Mouse (Mus musculus): ENCODE data around the gene Atp6v1c2. TPM values are rescaled to one million over a fixed set of nuclear protein-coding genes. Genes with fewer than 3 reads are reported as not detected.

The Atp6v1c2 gene
- total RNA-seq (2014; fragmentation: Nextera tagmentation) (not detected in 2 replicates), total RNA-seq (2017) (not detected in 2 replicates)

DNA sequence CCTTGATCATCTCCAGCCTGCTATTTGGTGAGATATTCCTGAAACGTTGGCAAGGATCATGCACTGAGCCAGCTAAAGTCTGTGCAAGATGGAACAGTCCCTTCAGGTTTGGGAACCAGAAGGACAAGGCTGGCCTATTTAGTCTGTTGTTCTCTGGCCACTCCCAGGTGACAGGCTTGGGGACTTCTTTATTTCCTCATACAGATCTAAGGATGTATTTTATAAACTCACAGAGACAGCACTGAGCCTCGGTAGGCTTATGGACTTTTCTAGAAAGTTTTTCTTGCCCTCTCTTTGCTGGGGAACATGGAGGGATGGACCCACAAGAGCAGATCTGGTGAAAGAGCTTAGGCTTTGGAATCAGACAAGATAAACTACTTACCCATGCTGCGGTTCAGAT, at the start of gene Atp6v1c2:
TSS of gene Atp6v1c2 (minus strand) at position 101 of the 400 bp plus-strand sequence.
- no peak for ATAC-seq (replicated peaks; ENCODE audit: poor library complexity, severe bottlenecking)

DNA sequence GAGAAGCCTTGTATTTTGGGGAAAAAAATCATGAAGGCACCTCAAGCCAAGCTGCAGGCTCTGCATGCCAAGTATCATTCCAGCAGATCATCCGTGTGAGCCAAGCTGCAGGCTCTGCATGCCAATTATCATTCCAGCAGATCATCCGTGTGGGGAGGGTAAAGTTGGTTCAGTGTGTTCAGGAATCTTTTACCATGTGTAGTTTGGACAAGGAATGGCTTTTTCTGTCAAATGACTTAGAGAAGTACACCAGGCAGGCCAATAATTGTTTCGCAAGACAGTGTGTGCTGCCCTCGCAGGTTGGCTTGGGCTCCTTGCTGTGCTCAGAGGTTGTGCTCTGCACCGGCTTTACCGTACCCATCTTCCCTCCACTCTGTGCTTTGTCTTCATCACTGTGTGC, 47.4 kb upstream of the Atp6v1c2 start:
- ATAC-seq (replicated peaks; ENCODE audit: poor library complexity, severe bottlenecking), result no peak

- no peak for ATAC-seq (replicated peaks; ENCODE audit: poor library complexity, severe bottlenecking)
Measured at GRCm38 (mm10) chr12:17375243-17375642, 46.1 kb upstream of the Atp6v1c2 start.

- no peak for ATAC-seq (replicated peaks; ENCODE audit: poor library complexity, severe bottlenecking)
Measured at GRCm38 (mm10) chr12:17373470-17373975, 44.4 kb upstream of the Atp6v1c2 start.

GRCm38 (mm10) chr12:17372696-17373095, 43.5 kb upstream of the Atp6v1c2 start:
- peak; percentile 49; the same call in 1 of the 2 replicates for ATAC-seq (replicated peaks; ENCODE audit: poor library complexity, severe bottlenecking)

- ATAC-seq (replicated peaks; ENCODE audit: poor library complexity, severe bottlenecking), result no peak
Measured at GRCm38 (mm10) chr12:17371589-17372235, 42.6 kb upstream of the Atp6v1c2 start.

GRCm38 (mm10) chr12:17369551-17370325, 40.6 kb upstream of the Atp6v1c2 start:
- no peak for ATAC-seq (replicated peaks; ENCODE audit: poor library complexity, severe bottlenecking)

DNA sequence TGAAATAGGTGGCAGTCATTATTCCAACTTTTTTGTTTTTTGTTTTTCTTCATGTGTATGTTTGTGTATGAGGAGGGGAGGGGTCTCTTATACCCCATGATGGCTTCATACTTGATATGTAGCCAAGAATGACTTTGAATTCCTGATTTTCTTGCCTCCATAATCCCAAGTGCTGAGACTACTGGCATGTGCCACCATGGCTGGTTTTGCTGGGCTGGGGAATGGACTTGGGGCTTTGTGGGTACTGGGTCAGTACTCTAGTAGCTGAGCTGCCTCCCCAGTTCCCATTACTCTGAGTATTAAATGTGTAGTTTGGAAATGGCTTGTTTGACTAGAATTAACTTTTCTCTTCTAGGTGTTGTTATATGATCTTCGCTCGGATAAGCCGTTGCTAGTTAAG, 40.0 kb upstream of the Atp6v1c2 start:
- no peak for ATAC-seq (replicated peaks; ENCODE audit: poor library complexity, severe bottlenecking)

DNA sequence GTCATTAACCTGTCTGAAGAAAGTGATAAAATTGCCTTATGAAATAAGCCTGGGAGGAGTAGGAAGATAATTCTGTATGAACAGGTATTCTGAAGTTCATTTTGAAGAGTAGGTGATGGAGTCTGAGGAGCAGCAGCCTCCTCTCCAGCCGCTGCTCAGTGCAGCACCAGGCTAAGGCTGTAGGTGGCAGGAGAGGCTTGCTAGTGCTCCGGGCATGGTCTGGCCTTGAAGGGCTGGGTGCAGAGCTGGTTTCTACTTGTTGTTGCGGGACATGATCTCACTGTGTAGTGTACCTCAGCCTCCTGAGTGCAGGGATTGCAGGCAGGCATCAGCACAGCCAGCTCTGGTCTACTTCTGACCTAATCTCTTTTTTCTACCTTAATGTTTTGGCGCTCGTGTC, 37.8 kb upstream of the Atp6v1c2 start:
- peak; percentile 86 for ATAC-seq (replicated peaks; ENCODE audit: poor library complexity, severe bottlenecking)

GRCm38 (mm10) chr12:17362316-17362715, 33.2 kb upstream of the Atp6v1c2 start:
- ATAC-seq (replicated peaks; ENCODE audit: poor library complexity, severe bottlenecking), result no peak

- no peak for ATAC-seq (replicated peaks; ENCODE audit: poor library complexity, severe bottlenecking)
Measured at GRCm38 (mm10) chr12:17360650-17361049, 31.5 kb upstream of the Atp6v1c2 start.

DNA sequence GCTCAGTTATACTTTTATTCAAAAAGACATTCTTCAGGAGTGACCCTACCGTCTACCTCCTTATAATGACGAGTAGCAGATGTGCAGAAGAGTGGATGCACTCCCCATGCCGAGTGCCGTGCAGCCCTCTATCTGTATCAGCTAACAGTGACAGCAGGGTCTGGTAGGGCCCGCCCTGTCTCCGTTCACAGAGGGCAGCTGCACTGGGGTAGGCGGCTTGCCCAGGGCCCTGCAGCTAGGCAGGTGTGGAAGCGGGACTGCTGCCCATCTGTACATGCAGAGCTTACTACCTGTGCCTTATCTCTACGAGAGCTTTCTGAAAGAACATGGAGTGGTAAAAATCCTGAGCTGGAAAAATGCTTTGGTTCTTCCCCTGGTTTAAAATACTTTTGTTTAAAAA, 30.9 kb upstream of the Atp6v1c2 start:
- no peak for ATAC-seq (replicated peaks; ENCODE audit: poor library complexity, severe bottlenecking)

DNA sequence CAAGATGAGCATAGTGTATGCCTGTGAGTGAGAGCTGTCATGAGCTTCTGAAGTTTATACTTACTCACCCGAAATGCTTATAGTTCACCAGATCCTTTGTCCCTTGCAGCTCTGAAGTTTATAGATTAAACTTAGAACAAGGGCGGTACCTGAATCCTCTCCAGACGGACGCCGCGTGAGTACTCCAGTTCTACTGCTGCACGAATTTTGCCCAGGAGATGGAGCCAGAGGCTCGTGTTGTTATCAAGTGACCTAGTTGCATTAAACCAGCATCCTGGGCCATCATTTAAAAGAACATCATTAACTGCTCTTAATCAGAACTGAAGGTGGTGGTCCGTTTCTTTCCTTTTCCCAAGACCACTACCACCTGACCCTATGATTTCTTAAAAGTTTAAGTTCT, 29.8 kb upstream of the Atp6v1c2 start:
- ATAC-seq (replicated peaks; ENCODE audit: poor library complexity, severe bottlenecking), result no peak

DNA sequence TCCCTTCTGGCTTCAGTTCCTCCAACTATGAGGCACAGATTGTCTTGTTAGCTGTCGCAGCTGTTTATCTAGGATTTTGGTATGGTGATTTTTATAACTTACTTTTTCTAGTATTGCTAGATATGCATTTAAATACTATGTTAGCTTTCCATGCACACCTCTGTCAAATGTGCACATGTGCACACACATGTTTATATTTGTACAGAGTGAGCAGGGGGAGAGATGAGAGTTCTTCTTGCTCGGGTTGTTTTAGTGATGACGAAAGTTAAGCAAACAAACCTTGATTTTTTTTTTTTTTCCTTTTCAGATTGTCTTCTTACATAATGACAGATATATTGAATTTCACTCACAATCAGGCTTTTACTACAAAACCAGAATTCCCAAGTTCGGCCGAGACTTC, 28.6 kb upstream of the Atp6v1c2 start:
- ATAC-seq (replicated peaks; ENCODE audit: poor library complexity, severe bottlenecking), result no peak

DNA sequence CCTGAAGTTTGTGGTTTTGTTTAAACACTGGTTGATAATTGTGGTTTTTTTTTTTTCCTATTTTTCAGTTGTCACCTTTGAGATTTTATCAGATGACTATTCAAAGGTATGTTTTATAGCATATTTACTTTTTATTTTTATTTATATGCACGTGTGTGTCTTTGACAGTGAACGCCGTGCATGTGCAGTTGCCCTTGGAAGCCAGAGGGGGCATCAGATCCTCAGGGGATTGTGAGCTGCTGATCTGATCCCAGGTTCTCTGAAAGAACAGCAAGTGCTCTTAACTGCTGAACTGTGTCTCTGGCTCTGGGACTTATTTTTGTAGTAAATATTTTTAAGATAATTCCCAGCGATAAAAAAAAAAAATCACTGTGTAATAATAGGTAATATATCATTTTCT, 27.7 kb upstream of the Atp6v1c2 start:
- no peak for ATAC-seq (replicated peaks; ENCODE audit: poor library complexity, severe bottlenecking)

GRCm38 (mm10) chr12:17350106-17350505, 20.9 kb upstream of the Atp6v1c2 start:
- ATAC-seq (replicated peaks; ENCODE audit: poor library complexity, severe bottlenecking), result no peak

- peak; percentile 95 for ATAC-seq (replicated peaks; ENCODE audit: poor library complexity, severe bottlenecking)
Measured at GRCm38 (mm10) chr12:17348048-17349036, 19.2 kb upstream of the Atp6v1c2 start, which contains the start of gene Nol10. Gene Nol10 (plus strand): TSS chr12:17348458.

- peak; percentile 38; the same call in 1 of the 2 replicates for ATAC-seq (replicated peaks; ENCODE audit: poor library complexity, severe bottlenecking)
Measured at GRCm38 (mm10) chr12:17347327-17348047, 18.3 kb upstream of the Atp6v1c2 start.

DNA sequence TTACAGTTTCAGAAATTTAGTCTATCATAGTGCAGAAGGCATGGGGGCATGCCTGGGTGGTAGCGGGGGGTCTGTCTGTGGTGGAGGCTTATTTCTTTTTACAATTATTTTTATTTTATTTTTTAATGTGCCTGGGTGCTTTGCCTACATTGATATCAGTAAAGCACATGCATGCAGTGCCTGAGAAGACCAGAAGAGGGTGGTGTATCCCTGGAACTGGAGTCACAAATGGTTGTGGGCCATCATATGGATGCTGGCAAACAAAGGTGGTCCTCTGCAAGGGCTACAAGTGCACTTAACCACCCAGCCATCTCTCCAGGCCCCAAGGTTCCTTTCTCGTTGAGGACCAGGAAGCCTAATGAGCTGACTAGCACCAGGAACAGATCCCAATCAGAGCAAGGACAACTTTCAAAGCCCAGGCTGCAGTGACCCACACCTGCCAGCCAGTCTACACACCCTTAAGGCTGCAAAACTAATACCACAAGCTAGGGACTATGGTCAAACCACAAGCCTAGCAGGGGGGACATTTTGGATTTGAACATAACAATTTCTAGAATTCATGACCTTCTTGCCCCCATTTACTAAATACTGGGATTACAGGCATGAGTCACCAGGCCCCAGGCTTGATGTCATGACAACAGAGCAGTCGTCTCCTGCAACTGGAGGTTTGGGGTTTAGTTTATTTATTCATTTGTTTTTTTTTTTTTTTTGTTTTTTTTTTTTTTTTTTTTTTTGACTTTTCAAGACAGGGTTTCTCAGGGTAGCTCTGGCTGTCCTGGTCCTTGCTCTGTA, 10.2 kb upstream of the Atp6v1c2 start:
- peak; percentile 74 for ATAC-seq (replicated peaks; ENCODE audit: poor library complexity, severe bottlenecking)

All from granulocyte monocyte progenitor cell, adult 5-6 weeks (primary cell).